Mouse (Mus musculus) liver, embryonic 11.5 days (tissue): ENCODE measurements at regions not wholly inside any gene's neighbourhood (a gene's known extent, or its start where the extent isn't known, plus 50 kb on each side); places are given as distances from the start of the nearest gene placed in this dataset.

Experiments used
- ATAC-seq: fragments of 200-750 bp; cut with Nextera tagmentation; replicated peaks from 2 replicates; pipeline ENCODE4 v1.8.0; 2017; ENCODE audit warnings: moderate number of reproducible peaks, mild to moderate bottlenecking, moderate TSS enrichment, moderate library complexity; ENCODE audit not compliant: low FRiP score
- DNase-seq: peaks from one replicate; pipeline ENCODE4 v3.0.0-alpha.2; 2017; ENCODE audit warnings: low spot score
- H3K27ac ChIP-seq: fragments of 300-500 bp; sonication (generic); 2 replicates; pipeline ENCODE4 v1.5.1; 2014; ENCODE audit warnings: mild to moderate bottlenecking, low read depth, low read length, control low read depth
- H3K27me3 ChIP-seq: fragments of 300-500 bp; sonication (generic); replicated peaks from 2 replicates; pipeline ENCODE4 v1.6.1; 2014; ENCODE audit warnings: low read length, mixed read lengths; ENCODE audit not compliant: control insufficient read depth, insufficient read depth
- H3K36me3 ChIP-seq: fragments of 300-500 bp; sonication (generic); 2 replicates; pipeline ENCODE4 v1.6.1; 2014; ENCODE audit warnings: mild to moderate bottlenecking, low read length, moderate library complexity, mixed read lengths; ENCODE audit not compliant: control insufficient read depth, insufficient read depth
- H3K4me1 ChIP-seq: fragments of 300-500 bp; sonication (generic); replicated peaks from 2 replicates; pipeline ENCODE4 v1.6.1; 2014; ENCODE audit warnings: low read length, mixed read lengths; ENCODE audit not compliant: control insufficient read depth, insufficient read depth
- H3K4me2 ChIP-seq: fragments of 300-500 bp; sonication (generic); 2 replicates; pipeline ENCODE4 v1.6.1; 2014; ENCODE audit warnings: mild to moderate bottlenecking, control low read depth, moderate library complexity
- H3K4me3 ChIP-seq: fragments of 300-500 bp; sonication (generic); 2 replicates; pipeline ENCODE4 v1.5.1; 2014; ENCODE audit warnings: low read depth, low read length, control low read depth
- H3K9ac ChIP-seq: fragments of 300-500 bp; sonication (generic); 2 replicates; pipeline ENCODE4 v1.6.1; 2014; ENCODE audit warnings: low read depth, low read length, control low read depth
- H3K9me3 ChIP-seq: fragments of 300-500 bp; sonication (generic); 2 replicates; pipeline ENCODE4 v1.6.1; 2016; ENCODE audit warnings: low read length, inconsistent platforms, mixed read lengths; ENCODE audit not compliant: control insufficient read depth
- WGBS: fragments of 180-500 bp; shearing (Covaris S2); extraction: QIAGEN DNeasy Blood & Tissue Kit; methylation state at CpG from one replicate; pipeline ENCODE4 v1.1.7; 2014; 5-methylcytosine and 5-hydroxymethylcytosine counted together

- H3K9ac ChIP-seq: no peak overlapping the region
- no peaks in the 10 kb centered on the region for H3K4me1 ChIP-seq
- 0 out of 2 replicates have a peak, but pooled peaks cover 5% of the 10 kb centered on the region for H3K27me3 ChIP-seq
- H3K36me3 ChIP-seq: no peaks in the 10 kb centered on the region
- no peaks in the 10 kb centered on the region for H3K9me3 ChIP-seq
- 92% methylated on average over 1 of the region's 1 CpGs for WGBS
- ATAC-seq (no peak), DNase-seq (no peak)
- H3K27ac ChIP-seq: no peak overlapping the region
- H3K4me2 ChIP-seq: no peak overlapping the region
- no peak overlapping the region for H3K4me3 ChIP-seq
Observed at GRCm38 (mm10) chr7:136449286-136449685, 445.1 kb upstream of the Mgmt start.

GRCm38 (mm10) chr7:136451672-136452361, 442.6 kb upstream of the Mgmt start:
- Histone ChIP-seq H3K27me3 (0 out of 2 replicates have a peak, but pooled peaks cover 6% of the 10 kb centered on the region), H3K9me3 (no peaks in the 10 kb centered on the region), H3K9ac (no peak overlapping the region), H3K4me3 (no peak overlapping the region), H3K36me3 (no peaks in the 10 kb centered on the region), H3K4me2 (no peak overlapping the region), H3K27ac (no peak overlapping the region), H3K4me1 (no peaks in the 10 kb centered on the region)
- ATAC-seq: no peak
- WGBS: 67% methylated on average over 8 of the region's 8 CpGs
- DNase-seq: no peak

- H3K9ac ChIP-seq: no peak overlapping the region
- WGBS: 72% methylated on average over 5 of the region's 5 CpGs
- H3K36me3 ChIP-seq: no peaks in the 10 kb centered on the region
- H3K9me3 ChIP-seq: no peaks in the 10 kb centered on the region
- H3K27ac ChIP-seq: no peak overlapping the region
- H3K4me1 ChIP-seq: no peaks in the 10 kb centered on the region
- H3K27me3 ChIP-seq: 0 out of 2 replicates have a peak, but pooled peaks cover 6% of the 10 kb centered on the region
- H3K4me2 ChIP-seq: no peak overlapping the region
- no peak for DNase-seq
- no peak for ATAC-seq
- no peak overlapping the region for H3K4me3 ChIP-seq
Observed at GRCm38 (mm10) chr7:136452561-136452960, 441.9 kb upstream of the Mgmt start.

GRCm38 (mm10) chr7:136457171-136457570, 437.2 kb upstream of the Mgmt start:
- H3K27me3 ChIP-seq: 0 out of 2 replicates have a peak, but pooled peaks cover 6% of the 10 kb centered on the region
- no peak overlapping the region for H3K27ac ChIP-seq
- no peak overlapping the region for H3K4me2 ChIP-seq
- 36% methylated on average over 7 of the region's 7 CpGs for WGBS
- no peak overlapping the region for H3K9ac ChIP-seq
- DNase-seq: no peak
- no peaks in the 10 kb centered on the region for H3K36me3 ChIP-seq
- ATAC-seq: no peak
- no peak overlapping the region for H3K4me3 ChIP-seq
- no peaks in the 10 kb centered on the region for H3K9me3 ChIP-seq
- no peaks in the 10 kb centered on the region for H3K4me1 ChIP-seq

GRCm38 (mm10) chr7:136457867-136458448, 436.5 kb upstream of the Mgmt start:
- Histone ChIP-seq H3K27me3 (0 out of 2 replicates have a peak, but pooled peaks cover 6% of the 10 kb centered on the region), H3K9ac (no peak overlapping the region), H3K27ac (no peak overlapping the region), H3K36me3 (no peaks in the 10 kb centered on the region), H3K9me3 (no peaks in the 10 kb centered on the region), H3K4me2 (no peak overlapping the region), H3K4me3 (no peak overlapping the region), H3K4me1 (no peaks in the 10 kb centered on the region)
- DNase-seq (no peak), ATAC-seq (no peak)
- WGBS: 78% methylated on average over 10 of the region's 10 CpGs

- ATAC-seq: no peak
- WGBS: 82% methylated on average over 4 of the region's 4 CpGs
- H3K36me3 ChIP-seq: no peaks in the 10 kb centered on the region
- H3K27ac ChIP-seq: no peak overlapping the region
- no peak for DNase-seq
- H3K9me3 ChIP-seq: no peaks in the 10 kb centered on the region
- H3K4me3 ChIP-seq: no peak overlapping the region
- no peaks in the 10 kb centered on the region for H3K4me1 ChIP-seq
- no peak overlapping the region for H3K9ac ChIP-seq
- H3K27me3 ChIP-seq: no peaks in the 10 kb centered on the region
- H3K4me2 ChIP-seq: no peak overlapping the region
Observed at GRCm38 (mm10) chr7:136477135-136477534, 417.3 kb upstream of the Mgmt start.

GRCm38 (mm10) chr7:136480641-136481202, 413.7 kb upstream of the Mgmt start:
- H3K4me1 ChIP-seq: no peaks in the 10 kb centered on the region
- no peak overlapping the region for H3K9ac ChIP-seq
- DNase-seq: no peak
- H3K27me3 ChIP-seq: no peaks in the 10 kb centered on the region
- ATAC-seq: no peak
- no peak overlapping the region for H3K27ac ChIP-seq
- H3K9me3 ChIP-seq: no peaks in the 10 kb centered on the region
- H3K4me3 ChIP-seq: no peak overlapping the region
- no peaks in the 10 kb centered on the region for H3K36me3 ChIP-seq
- WGBS: 66% methylated on average over 13 of the region's 13 CpGs
- H3K4me2 ChIP-seq: no peak overlapping the region

GRCm38 (mm10) chr7:136483237-136483636, 411.2 kb upstream of the Mgmt start:
- Histone ChIP-seq H3K4me3 (no peak overlapping the region), H3K9me3 (no peaks in the 10 kb centered on the region), H3K27me3 (peaks cover 3% of the 10 kb centered on the region; the same call in 1 of the 2 replicates), H3K4me2 (no peak overlapping the region), H3K4me1 (no peaks in the 10 kb centered on the region), H3K9ac (no peak overlapping the region), H3K27ac (no peak overlapping the region), H3K36me3 (no peaks in the 10 kb centered on the region)
- ATAC-seq (no peak), DNase-seq (no peak)

GRCm38 (mm10) chr7:136487556-136487955, 406.9 kb upstream of the Mgmt start:
- H3K9ac ChIP-seq: no peak overlapping the region
- H3K4me2 ChIP-seq: no peak overlapping the region
- H3K27me3 ChIP-seq: peaks cover 3% of the 10 kb centered on the region; the same call in 1 of the 2 replicates
- WGBS: 65% methylated on average over 5 of the region's 5 CpGs
- H3K27ac ChIP-seq: no peak overlapping the region
- no peak overlapping the region for H3K4me3 ChIP-seq
- DNase-seq (no peak), ATAC-seq (no peak)
- no peaks in the 10 kb centered on the region for H3K4me1 ChIP-seq
- H3K36me3 ChIP-seq: no peaks in the 10 kb centered on the region
- H3K9me3 ChIP-seq: no peaks in the 10 kb centered on the region
